Mouse (Mus musculus): ENCODE data around the gene Gbx1.

Gene Gbx1

DNA sequence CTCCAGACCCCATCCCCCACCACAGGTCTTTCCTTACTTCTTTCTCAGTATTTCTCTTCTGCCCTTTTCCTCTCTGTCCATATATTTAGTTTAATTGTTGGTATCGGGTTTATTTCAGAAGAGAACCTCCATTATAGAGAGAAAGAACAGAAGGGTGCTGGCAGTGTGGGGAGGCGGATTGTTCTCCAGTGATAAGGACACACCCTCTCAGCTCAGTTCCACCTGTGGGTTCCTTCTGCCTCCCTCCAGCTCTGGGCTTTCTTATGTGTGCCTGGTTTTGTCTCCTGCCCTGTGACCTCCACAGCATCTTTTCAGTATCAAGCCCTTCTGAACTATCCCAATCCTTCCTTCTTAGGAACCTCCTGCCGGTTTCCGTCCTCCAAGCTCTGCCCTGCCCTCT lies 2.5 kb downstream of the Gbx1 start:
- no peak for DNase-seq

DNA sequence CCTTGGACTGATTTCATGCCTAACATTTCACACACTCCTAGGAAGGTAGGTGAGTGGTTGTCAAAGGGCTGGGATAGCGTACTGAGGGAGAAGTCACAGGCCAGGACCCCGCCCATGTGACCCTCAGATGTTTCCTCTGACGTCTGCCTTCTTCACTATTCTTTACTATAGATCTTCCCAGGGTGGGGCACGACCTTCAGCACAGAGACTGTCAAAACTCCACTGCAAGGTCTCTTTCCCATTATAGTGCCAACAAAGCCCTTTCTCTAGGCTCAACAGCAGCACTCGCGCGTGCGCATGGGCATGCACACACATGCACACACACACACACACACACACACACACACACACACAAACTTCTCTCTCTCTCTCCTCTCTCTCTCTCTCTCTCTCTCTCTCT lies 3.2 kb downstream of the Gbx1 start:
- no peak for DNase-seq

DNA sequence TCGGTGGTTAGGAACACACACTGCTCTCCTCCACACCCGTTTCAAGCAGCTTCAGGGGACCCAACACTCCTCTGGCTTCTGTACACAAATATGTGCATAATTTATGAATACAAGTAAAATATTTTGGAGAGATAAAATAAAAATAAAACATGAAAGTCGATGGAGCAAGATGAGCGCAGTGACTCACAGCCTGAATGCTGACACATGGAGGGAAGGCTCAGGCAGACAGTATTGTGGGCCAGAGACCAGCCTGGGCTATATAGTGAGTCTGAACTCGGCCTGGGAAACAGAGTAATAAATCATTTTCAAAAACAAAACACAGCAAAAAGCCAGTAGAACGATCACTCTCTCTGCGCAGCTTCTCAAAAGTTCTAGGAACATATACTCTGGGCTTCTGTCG lies 5.6 kb downstream of the Gbx1 start:
- no peak for DNase-seq

DNA sequence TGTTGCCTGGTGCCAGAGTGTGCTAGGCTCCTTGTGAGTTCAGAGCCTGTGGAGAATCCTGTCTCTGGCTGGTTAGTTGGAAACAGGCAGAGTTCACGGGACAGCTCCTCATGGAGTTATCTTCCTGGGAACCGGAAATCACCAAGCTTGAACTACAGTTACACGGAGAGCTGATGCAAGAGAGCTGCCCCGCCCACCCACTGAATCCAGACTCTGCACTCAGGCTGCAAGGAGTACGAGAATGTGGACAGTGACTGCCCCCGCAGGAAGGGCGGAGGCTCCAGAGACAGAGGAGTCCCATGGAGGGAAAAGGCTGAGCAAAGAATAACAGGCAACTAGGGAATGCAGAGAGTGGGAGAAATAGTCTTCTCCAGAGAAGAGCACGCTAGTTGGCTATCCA lies 14.7 kb downstream of the Gbx1 start:
- no peak for DNase-seq

DNA sequence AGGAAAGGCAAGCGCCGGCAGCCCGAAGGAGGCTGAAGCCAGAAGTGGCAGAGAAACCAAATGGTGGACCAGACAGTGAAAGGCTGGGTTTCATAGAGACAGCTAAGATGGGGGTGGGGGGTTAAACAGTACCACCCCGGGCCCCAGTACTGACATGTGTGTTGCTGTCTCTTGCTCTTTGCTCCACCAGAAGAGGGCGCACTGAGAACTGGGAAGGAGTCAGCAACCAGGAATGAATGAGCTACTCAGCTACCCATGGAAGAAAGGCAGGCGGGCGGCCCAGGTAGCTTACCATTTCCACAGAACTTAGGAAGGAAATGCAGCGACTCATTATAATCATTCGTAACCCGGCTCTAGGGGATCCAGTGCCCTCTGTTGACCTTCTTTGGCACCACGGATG lies 16.4 kb downstream of the Gbx1 start:
- DNase-seq = peak; percentile 16 to 17

DNA sequence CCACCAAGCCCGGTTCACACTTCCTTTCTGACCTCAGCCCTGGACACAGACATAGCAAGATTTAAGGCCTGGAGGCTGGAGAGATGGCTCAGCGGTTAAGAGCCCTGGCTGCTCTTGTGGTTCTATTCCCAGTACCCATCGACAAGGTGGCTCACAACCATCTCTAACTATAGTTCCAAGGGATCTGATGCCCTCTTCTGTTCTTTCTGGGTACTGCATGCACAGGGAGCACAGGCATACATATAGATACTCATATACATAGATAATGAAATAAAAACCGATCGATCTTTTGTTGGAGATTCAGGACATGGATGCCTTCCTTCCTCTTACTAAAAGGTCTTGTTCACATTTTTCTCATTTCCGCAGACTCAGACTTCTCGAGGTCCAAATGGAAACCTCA lies 18.6 kb downstream of the Gbx1 start:
- DNase-seq = no peak

DNA sequence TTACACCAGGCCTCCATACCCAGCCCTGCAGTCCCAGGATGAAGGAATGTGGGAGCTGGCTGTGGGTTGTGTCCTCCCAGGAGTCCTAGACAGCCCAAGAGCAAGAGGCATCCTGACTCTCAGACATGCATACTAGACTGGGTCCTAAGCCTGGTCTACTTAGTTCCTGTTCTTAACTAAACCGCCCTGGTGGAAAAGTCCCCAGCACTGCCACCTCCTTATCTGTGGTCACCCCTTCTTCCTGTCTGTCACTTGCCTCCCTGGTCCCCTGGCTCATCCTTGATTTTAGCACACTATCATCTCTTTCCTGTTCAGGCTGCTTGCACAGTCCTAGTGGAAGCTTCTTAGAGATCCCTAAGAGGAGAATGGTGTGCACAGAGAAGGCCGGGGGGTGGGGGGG lies 21.5 kb downstream of the Gbx1 start:
- DNase-seq = no peak

DNA sequence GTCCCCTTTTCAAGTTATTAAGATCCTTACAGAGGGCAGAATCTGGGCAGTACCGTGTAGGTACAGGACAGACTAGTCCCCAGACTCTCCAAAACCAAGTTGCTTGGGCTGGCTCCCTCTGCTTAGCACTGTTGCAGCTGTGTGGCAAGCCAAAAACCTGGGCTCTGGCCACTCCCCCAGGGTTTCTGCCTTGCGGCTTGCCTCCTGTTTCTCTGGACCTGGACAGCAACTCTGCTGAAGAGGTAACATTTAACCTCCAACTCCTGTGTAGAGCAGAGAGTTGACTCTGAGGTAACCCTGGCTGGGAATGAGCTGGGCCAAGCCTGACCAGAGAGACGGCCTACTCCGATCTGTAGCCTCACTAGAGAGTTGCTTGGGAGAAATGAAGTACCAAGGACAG lies 24.2 kb downstream of the Gbx1 start:
- DNase-seq = no peak

DNA sequence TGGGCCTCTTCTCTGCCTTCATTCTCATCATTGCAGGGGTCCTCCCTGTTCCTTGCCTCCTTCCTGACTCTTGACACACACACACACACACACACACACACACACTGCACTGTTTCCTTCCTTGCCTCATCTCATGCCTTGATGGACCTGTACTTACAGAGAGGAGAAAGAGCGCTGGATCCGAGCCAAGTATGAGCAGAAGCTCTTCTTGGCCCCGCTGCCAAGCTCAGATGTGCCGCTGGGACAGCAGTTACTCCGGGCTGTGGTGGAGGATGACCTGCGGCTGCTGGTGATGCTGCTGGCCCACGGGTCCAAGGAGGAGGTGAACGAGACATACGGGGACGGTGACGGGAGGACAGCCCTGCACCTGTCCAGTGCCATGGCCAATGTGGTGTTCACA lies 26.2 kb downstream of the Gbx1 start:
- no peak for DNase-seq

DNA sequence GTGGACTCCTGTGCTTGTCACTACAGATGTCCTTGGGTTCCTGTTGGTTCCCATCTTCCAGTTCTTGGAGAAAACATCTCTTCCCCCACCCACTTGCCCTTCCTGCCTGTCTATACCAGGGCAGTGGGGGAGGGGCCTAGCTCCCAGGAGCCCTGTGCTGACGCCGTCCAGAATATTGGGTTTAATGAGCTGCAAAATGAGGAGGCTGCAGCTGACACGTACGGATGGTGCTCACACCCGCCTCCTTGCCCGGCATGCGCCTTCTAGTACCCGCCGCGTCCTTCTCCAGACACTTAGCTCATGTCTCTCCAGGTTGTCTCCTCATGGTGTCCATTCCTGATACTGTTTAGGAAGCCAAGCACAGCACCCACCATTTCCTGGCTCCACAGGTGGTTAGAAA lies 27.9 kb downstream of the Gbx1 start:
- no peak for DNase-seq

DNA sequence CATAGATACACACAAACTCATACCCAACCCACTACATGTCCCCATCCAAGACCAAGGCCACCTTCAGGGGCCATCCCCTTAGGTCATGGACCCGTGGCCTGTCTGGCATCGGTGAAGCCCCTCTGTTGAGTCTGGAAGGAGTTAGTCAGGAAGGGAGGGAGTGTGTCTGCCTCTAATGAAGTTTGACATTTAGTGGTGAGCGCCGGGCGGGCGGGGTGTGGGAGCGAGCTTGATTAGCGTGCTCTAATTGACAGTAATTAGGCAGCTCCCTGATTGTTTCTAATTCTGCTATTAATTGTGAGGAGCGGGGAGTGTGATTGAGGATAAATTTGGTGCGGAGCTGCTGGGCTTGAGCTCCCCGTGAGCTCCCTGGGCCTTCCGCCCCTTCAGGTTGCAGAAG lies 29.5 kb downstream of the Gbx1 start:
- no peak for DNase-seq

DNA sequence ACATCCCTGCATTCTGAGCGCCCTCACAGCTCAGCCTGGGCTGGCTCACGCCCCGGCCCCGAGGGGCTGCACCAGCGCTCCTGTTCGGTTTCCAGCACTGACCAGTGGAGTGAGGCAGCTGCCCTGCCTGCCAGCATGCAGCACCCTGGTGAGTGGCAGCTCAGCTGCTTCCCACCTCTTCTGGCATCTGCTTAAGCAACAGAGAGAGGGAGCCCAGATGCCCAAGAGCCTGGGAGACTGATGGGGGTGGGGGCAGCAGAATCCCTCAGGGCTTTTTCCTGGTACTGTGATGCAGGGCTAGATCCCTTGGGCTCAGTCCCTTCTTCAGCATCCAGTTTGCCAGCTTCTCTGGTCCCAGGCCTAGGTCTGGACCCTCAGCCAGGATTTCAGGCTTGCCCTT lies 30.2 kb downstream of the Gbx1 start:
- DNase-seq = no peak

DNA sequence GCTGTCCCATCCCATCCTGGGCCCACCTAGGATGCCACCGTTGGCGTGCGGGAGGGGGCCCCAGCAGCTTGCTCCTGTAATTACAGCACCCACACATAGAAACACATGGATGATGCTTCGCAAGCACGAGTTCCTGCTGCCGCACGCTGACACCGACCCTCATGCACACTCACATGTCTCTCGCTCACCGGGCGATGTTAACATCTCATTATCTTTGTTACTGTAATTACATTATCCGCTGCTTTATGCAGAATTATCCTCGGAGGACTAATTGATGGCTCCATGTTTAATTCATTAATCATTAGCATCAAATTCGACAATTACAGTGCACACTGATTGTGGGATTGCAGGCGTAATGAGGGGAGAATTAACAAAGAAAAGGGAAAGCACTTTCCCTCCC lies 32.0 kb downstream of the Gbx1 start:
- no peak for DNase-seq

DNA sequence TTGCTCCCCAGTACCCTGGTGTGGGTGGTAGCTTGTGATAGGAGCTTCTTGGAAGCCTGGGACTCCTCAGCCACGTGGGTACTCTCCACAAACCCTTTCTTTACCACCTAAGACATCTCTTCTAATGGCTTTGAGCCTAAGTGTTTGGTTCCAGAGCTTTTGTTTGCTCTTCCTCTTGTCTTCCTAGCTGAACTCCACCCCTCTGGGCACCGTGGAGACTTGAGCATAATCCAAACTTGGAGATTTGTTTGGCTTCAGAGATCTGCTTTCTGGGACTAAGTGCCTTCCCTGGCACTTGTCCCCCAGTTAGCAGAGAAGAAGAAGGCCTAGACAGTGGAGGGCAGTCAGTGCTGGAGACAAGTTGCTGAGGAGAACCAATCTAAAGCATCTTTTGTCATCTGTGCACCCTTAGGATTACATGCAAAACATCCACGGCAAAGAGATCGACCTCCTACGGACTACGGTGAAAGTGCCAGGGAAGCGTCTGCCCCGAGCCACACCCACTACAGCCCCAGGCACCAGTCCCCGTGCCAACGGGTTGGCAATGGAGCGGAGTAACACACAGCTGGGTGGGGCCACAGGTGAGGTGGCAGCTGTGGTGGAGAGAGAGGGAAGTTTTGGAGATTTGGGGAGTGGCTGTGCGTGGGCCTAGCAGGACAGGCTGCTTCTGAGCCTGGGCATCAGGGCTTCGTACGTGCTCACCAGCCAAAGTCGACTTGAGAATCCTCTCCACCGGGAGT lies 34.3 kb downstream of the Gbx1 start:
- DNase-seq = no peak

DNA sequence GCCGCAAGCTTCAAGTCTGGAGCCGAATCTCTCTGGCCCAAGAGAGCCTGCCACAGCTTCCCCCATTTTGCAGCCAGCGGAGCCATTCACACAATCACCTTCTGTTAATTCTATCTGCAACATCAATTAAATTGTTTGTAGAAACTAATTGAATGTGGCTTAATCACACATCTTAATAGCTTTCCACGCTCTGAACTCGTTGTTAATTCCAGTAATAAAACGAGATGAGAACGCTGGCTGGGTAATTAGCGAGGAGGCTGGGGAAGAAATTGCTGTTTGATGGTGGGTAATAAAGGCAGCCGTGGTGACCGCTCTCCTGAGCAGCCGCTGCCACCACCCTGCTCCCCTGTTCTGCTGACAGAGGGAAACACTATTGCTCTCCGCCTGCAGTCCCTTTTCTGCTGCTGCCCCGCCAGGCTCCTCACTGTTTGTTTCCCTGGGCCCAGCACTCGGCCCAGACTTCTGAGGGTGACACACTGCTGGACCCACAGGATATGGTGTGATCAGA lies 36.5 kb downstream of the Gbx1 start:
- DNase-seq = no peak

DNA sequence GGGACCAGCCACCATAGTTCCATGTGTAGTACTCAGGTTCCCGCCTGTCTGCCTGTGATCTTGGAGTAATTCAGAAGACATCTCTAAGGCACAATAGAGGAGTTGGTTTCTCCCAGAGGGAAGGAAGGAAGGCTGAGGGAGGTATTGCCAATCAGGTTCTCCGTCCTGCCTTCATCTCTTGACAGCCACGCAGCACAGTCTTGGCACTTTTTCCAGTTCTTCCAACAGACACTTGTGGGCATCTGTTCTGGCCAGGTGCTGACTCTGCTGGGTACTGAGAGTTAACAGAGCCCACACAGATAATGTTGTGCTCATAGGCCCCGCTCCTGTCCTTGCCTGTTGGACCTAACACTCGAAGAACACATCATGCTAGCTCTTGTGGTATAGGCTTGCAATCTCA lies 40.3 kb downstream of the Gbx1 start:
- DNase-seq = no peak

DNA sequence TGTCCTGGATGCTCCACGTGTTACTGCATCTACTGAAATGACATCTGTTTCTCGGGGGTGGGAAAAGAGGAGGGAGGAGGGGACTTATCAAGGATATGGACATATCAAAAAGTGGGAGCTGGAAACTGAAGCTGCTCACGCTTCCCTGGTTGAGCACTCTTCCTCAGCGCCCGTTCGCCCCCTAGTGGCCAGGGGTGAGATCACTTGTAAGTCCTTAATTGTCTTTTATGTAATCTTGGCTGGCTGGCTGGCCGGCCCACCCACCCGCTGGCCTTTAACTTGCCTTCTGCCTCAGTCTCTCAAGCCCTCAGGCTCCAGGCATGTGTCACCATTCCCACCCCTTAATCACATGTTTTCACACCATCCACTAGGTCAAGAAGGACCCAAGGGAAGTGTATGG lies 40.9 kb downstream of the Gbx1 start:
- DNase-seq = peak; percentile 64 to 76

DNA sequence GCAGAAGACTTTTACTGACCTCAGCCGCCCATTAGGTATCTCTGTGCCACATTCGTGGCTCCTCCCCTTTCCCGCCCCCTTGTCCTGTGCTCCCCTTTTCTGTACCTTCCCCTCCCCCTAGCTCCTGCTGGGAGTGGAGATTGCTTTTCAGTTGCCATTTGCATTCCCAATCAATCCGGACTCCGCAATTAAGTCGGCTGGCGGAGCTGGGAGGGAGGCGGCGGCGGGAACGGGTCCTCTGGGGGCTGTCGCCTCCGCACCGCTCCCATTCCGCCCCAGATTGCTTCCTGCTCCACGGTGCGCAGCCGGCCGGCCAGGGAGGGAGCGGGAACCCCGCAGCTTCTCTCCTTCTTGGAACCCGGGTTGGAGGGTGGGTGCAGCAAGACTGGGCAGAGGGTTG lies 42.0 kb downstream of the Gbx1 start:
- no peak for DNase-seq

DNA sequence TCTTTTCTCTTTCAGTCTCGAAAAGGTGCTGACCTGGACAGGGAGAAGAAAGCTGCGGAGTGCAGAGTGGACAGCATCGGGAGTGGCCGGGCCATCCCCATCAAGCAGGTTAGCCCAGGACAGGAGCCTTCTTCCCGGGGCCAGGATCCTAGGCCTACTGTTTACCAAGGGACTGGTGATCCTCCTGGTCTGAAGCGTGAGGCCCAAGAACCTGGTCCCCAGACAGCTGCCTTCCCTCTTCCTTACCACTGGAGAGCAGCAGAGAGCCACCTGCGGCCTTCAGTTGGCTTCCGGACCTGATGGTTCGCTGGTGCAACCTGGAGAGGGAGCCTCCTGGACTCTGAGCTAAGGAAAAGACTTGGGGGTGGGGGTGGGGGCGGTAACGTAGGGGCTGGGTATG lies 43.7 kb downstream of the Gbx1 start:
- peak; percentile 42 to 52 for DNase-seq

DNA sequence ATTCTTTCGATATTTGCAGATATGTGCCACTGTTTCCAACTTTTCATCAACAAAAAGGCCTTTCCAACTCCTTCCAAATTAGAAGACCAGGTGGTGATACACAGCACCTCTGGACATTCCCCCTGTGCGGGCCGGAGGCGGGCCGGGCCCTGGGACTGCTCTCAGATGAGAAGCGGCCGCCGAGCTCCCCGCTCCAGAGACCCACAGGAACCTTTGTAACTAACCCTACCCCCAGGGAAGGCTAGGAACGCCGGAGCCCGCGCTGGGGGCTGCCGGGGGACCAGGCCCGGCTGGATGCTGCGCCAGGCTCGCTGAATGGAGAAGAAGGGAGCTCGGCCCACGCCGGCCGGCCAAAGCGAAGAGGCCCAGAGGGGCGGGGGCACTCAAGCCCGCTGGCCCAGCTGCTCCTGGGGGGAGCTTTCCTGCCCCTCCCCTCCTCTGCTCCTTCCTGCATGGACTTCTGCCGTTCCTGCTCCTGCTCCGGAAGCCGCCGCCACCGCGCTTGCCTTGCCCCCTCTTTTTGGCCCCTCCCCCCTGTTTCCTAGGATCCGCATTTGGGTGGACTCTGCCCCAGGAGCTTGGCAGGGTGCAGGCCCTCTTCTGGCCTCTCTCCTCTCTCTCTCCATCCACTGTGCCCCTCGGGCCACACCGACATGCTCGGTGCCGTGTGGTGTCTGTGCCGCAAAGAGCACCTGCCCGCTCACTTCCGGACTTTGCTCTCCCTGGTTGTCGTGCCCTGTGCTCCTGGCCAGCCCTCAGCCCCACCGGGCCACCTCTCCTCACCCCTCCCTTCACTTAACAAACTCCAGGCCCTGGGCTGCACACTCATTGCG lies 44.5 kb downstream of the Gbx1 start:
- no peak for DNase-seq

DNA sequence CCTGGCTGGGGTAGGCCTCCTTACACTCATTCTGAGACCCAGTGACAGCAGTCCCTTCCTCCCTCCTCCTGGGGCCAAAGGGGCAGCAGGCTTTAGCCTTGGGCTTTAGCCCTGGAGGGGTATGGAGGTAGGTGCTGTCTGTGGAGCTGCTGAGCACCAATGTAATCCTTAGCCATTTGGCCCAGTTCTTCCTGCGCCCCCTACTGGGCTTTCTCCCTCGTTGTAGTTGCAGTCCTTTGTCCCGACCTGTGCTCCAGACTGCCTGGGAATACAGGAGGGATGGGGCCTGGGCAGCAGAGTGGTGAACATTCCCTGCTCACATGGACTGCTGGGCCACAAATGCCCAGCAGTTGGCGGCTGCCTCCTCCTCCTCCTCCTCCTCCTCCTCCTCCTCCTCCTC lies 45.4 kb downstream of the Gbx1 start:
- DNase-seq = peak; percentile 41 to 43

DNA sequence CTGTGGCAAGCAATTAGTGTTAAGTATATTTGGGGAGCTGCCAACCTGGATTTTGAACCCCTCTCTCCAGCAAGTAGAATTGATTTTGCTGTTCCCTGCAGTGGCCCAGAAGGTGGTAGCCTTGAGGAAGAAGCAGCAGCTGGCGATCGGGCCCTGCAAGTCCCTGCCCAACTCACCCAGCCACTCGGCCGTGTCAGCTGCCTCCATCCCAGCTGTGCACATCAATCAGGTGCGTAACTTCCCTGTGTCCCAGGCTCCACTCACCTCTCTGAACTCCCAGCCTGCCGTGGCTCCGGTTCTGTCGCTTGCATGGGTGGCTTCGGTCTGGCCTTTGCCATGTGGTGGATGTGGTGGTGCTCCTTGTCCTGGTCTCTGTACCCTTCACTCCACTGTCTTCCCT lies 49.1 kb downstream of the Gbx1 start:
- DNase-seq = no peak

DNA sequence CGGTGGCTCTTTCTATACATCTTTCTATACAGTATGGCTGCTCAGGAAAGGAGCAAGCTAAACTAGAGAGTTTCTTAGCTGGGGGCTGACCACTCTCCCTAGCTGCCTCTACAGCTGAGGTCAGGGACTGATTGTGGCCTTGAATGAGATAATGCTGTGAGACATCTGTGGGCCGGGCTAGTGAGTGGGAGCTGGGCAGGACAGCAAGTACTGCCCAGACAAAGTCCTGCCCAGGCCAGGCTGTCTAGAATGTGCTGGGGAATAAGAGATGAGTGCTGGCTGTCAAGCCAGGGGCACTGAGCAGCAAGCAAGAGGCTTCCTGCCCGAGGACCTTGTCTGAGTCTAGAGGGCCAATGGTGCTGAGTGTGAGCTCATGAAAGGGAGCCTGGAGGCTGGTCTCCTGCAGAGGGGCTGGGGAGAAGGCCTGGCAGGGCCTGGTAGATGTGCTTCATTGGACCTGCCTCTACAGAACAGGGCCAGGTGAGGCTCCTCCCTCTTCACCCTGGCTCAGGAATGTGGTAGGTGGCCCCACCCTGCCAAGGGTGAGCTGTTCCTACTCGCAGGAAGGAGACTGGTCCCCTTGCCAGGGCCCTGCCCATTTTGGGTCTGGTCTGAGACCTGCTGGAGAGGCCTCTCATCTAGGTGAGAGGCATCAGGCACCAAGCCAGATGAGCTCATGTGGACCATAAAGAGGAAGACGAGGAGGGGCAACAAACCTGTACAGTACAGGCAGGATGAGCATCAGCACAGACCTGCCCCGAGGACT lies 51.3 kb downstream of the Gbx1 start:
- DNase-seq = no peak

Data from thymus, postnatal 36 days (tissue).